ENCODE assay signal across 15 mouse cellular contexts in genomic region chr14:105744125-105744524, GRCm38 (mm10).
DNase-seq lines count a peak whose midpoint lies in the region; ATAC-seq and TF ChIP-seq lines count a peak whose summit lies in the region.
"Had no signal": no experiment of that assay in that cellular context is flagged by ENCODE, and none has a peak within 500 bp of the region (broad histone marks: within the 10 kb centered on the region; RNA-seq: fewer than 3 reads in every experiment).

No protein-coding gene starts in this region.

- intact Hi-C loops in heart, postnatal 14 days (cut with DNase I): loop anchor here (5.0 kb wide), 1 partner anchor 33 kb away; no protein-coding TSS in a partner anchor

- peak; percentile 25 to 59 for DNase-seq in heart, postnatal 14 days
- DNase-seq in lung, postnatal 36 days: peak; percentile 84
- no peak for DNase-seq in cerebellum, postnatal 4 days (ENCODE audit: low spot score in 2 of 2)
- no peak for DNase-seq in midbrain, embryonic 11.5 days (ENCODE audit: low spot score, missing footprints)
- no peak for DNase-seq in ovary, adult 18-20 months (ENCODE audit: low spot score)
- DNase-seq: cerebellum, adult 8-10 months; layer of hippocampus, adult 9-11 months; liver had no signal

- H3K9me3 ChIP-seq in intestine, embryonic 15.5 days: no peaks in the 10 kb centered on the region
- H3K9me3 ChIP-seq in intestine, postnatal 0 days (ENCODE audit: control insufficient read depth): no peaks in the 10 kb centered on the region
- H3K9me3 ChIP-seq in embryonic facial prominence, embryonic 15.5 days (replicated peaks): no peaks in the 10 kb centered on the region
- no peaks in the 10 kb centered on the region for H3K9me3 ChIP-seq in midbrain, embryonic 11.5 days (ENCODE audit: control insufficient read depth, low read length)
- H3K9me3 ChIP-seq: hindbrain, embryonic 13.5 days; midbrain, embryonic 13.5 days had no signal

- ATAC-seq in intestine, embryonic 15.5 days: peak; percentile 71
- no peak for ATAC-seq in intestine, postnatal 0 days
- peak; percentile 67; the same call in 1 of the 2 replicates for ATAC-seq in embryonic facial prominence, embryonic 15.5 days (ENCODE audit: insufficient number of reproducible peaks, low FRiP score, low TSS enrichment, low read depth)
- no peak for ATAC-seq in midbrain, embryonic 11.5 days (ENCODE audit: low FRiP score)
- ATAC-seq: activated CD4-positive, CD25-positive, alpha-beta regulatory T cell, adult 4 months; midbrain, embryonic 13.5 days had no signal

- H3K4me3 ChIP-seq in intestine, embryonic 15.5 days (replicated peaks): no peak overlapping the region
- H3K4me3 ChIP-seq in intestine, postnatal 0 days (ENCODE audit: low read depth, low read length): no peak overlapping the region
- no peak overlapping the region for H3K4me3 ChIP-seq in embryonic facial prominence, embryonic 15.5 days (replicated peaks)
- H3K4me3 ChIP-seq in midbrain, embryonic 11.5 days (ENCODE audit: low read depth, low read length): no peak overlapping the region
- H3K4me3 ChIP-seq: hindbrain, embryonic 13.5 days; midbrain, embryonic 13.5 days had no signal

- H3K27me3 ChIP-seq in intestine, embryonic 15.5 days (replicated peaks): no peaks in the 10 kb centered on the region
- no peaks in the 10 kb centered on the region for H3K27me3 ChIP-seq in intestine, postnatal 0 days (replicated peaks; ENCODE audit: control insufficient read depth, insufficient read depth, low read length)
- no peaks in the 10 kb centered on the region for H3K27me3 ChIP-seq in embryonic facial prominence, embryonic 15.5 days
- no peaks in the 10 kb centered on the region for H3K27me3 ChIP-seq in midbrain, embryonic 11.5 days (ENCODE audit: control insufficient read depth, insufficient read depth, low read length)
- H3K27me3 ChIP-seq: CH12.LX; hindbrain, embryonic 13.5 days; midbrain, embryonic 13.5 days had no signal

- H3K4me2 ChIP-seq in intestine, embryonic 15.5 days (replicated peaks): no peak overlapping the region
- H3K4me2 ChIP-seq in intestine, postnatal 0 days (replicated peaks; ENCODE audit: low read depth): no peak overlapping the region
- H3K4me2 ChIP-seq in embryonic facial prominence, embryonic 15.5 days (replicated peaks): no peak overlapping the region
- no peak overlapping the region for H3K4me2 ChIP-seq in midbrain, embryonic 11.5 days
- H3K4me2 ChIP-seq: hindbrain, embryonic 13.5 days; midbrain, embryonic 13.5 days had no signal

- no peak for TF ChIP-seq CTCF in intestine, postnatal 0 days (IDR thresholded peaks at IDR 0.05; ENCODE audit: low read depth)

- no peaks in the 10 kb centered on the region for H3K36me3 ChIP-seq in intestine, embryonic 15.5 days
- H3K36me3 ChIP-seq in intestine, postnatal 0 days (ENCODE audit: control insufficient read depth, insufficient read depth): no peaks in the 10 kb centered on the region
- no peaks in the 10 kb centered on the region for H3K36me3 ChIP-seq in embryonic facial prominence, embryonic 15.5 days
- H3K36me3 ChIP-seq in midbrain, embryonic 11.5 days (ENCODE audit: control insufficient read depth, insufficient read depth, low read length): no peaks in the 10 kb centered on the region
- H3K36me3 ChIP-seq: hindbrain, embryonic 13.5 days; midbrain, embryonic 13.5 days had no signal

- H3K27ac ChIP-seq in intestine, embryonic 15.5 days: no peak overlapping the region
- no peak overlapping the region for H3K27ac ChIP-seq in intestine, postnatal 0 days (ENCODE audit: low read depth, low read length)
- 0 out of 2 replicates have a peak overlapping the region, but pooled peaks have one; percentile 8 for H3K27ac ChIP-seq in embryonic facial prominence, embryonic 15.5 days (replicated peaks)
- H3K27ac ChIP-seq in midbrain, embryonic 11.5 days (ENCODE audit: low read depth, low read length): no peak overlapping the region
- H3K27ac ChIP-seq: hindbrain, embryonic 13.5 days; midbrain, embryonic 13.5 days had no signal

- no peak overlapping the region for H3K9ac ChIP-seq in intestine, embryonic 15.5 days
- H3K9ac ChIP-seq in intestine, postnatal 0 days (ENCODE audit: low read depth, low read length): no peak overlapping the region
- no peak overlapping the region for H3K9ac ChIP-seq in embryonic facial prominence, embryonic 15.5 days
- no peak overlapping the region for H3K9ac ChIP-seq in midbrain, embryonic 11.5 days (ENCODE audit: low read length)
- H3K9ac ChIP-seq: hindbrain, embryonic 13.5 days; midbrain, embryonic 13.5 days had no signal

- WGBS in intestine, embryonic 15.5 days: 51% methylated on average over 3 of the region's 3 CpGs
- 71% methylated on average over 3 of the region's 3 CpGs for WGBS in intestine, postnatal 0 days
- 38% methylated on average over 3 of the region's 3 CpGs for WGBS in embryonic facial prominence, embryonic 15.5 days
- 87% methylated on average over 3 of the region's 3 CpGs for WGBS in midbrain, embryonic 11.5 days

- H3K4me1 ChIP-seq in intestine, embryonic 15.5 days (replicated peaks): no peaks in the 10 kb centered on the region
- H3K4me1 ChIP-seq in intestine, postnatal 0 days (replicated peaks; ENCODE audit: control insufficient read depth, insufficient read depth, low read length): no peaks in the 10 kb centered on the region
- 0 out of 2 replicates have a peak, but pooled peaks cover 5% of the 10 kb centered on the region for H3K4me1 ChIP-seq in embryonic facial prominence, embryonic 15.5 days
- no peaks in the 10 kb centered on the region for H3K4me1 ChIP-seq in midbrain, embryonic 11.5 days (ENCODE audit: control insufficient read depth, insufficient read depth, low read length)
- H3K4me1 ChIP-seq: hindbrain, embryonic 13.5 days; midbrain, embryonic 13.5 days had no signal

Comparison
In these comparisons a context has a peak if more than half of its experiments do, and no peak if none do; other contexts are left out.
1. ATAC-seq: peak in intestine, embryonic 15.5 days (single experiment) and embryonic facial prominence, embryonic 15.5 days (single experiment); none in intestine, postnatal 0 days (single experiment) and midbrain, embryonic 11.5 days (single experiment).
2. DNase-seq: peak in heart, postnatal 14 days (2 of 2) and lung, postnatal 36 days (single experiment); none in cerebellum, postnatal 4 days (0 of 2), midbrain, embryonic 11.5 days (single experiment) and ovary, adult 18-20 months (single experiment).